8 mouse cellular contexts compared by ENCODE assay signal in genomic region chr11:5255509-5256014, GRCm38 (mm10). TPM values are rescaled to one million over a fixed set of nuclear protein-coding genes. Genes with fewer than 3 reads are reported as not detected.
DNase-seq lines count a peak whose midpoint lies in the region; ATAC-seq lines count a peak whose summit lies in the region.
"Had no signal": no experiment of that assay in that cellular context is flagged by ENCODE, and none has a peak within 500 bp of the region (broad histone marks: within the 10 kb centered on the region; RNA-seq: fewer than 3 reads in every experiment).

No protein-coding gene starts in this region.

- no peak overlapping the region for H3K9ac ChIP-seq in embryonic facial prominence, embryonic 13.5 days
- no peak overlapping the region for H3K9ac ChIP-seq in hindbrain, embryonic 12.5 days

- H3K27me3 ChIP-seq in embryonic facial prominence, embryonic 13.5 days: no peaks in the 10 kb centered on the region
- no peaks in the 10 kb centered on the region for H3K27me3 ChIP-seq in hindbrain, embryonic 12.5 days

- peaks cover 71% of the 10 kb centered on the region for H3K4me1 ChIP-seq in embryonic facial prominence, embryonic 13.5 days
- peaks cover 15% of the 10 kb centered on the region for H3K4me1 ChIP-seq in hindbrain, embryonic 12.5 days

- H3K36me3 ChIP-seq in embryonic facial prominence, embryonic 13.5 days: no peaks in the 10 kb centered on the region
- no peaks in the 10 kb centered on the region for H3K36me3 ChIP-seq in hindbrain, embryonic 12.5 days

- ATAC-seq in embryonic facial prominence, embryonic 13.5 days (ENCODE audit: insufficient number of reproducible peaks, insufficient read depth, low FRiP score, low TSS enrichment, low read depth): no peak
- no peak for ATAC-seq in hindbrain, embryonic 12.5 days (ENCODE audit: low FRiP score)

- H3K4me3 ChIP-seq in embryonic facial prominence, embryonic 13.5 days: no peak overlapping the region
- no peak overlapping the region for H3K4me3 ChIP-seq in hindbrain, embryonic 12.5 days

- H3K27ac ChIP-seq in embryonic facial prominence, embryonic 13.5 days: peak overlapping the region; percentile 86
- H3K27ac ChIP-seq in hindbrain, embryonic 12.5 days: peak overlapping the region; percentile 49; the same call in 1 of the 2 replicates

- 16% methylated on average over 9 of the region's 9 CpGs for WGBS in embryonic facial prominence, embryonic 13.5 days
- 37% methylated on average over 9 of the region's 9 CpGs for WGBS in hindbrain, embryonic 12.5 days

- peak; percentile 36 for DNase-seq in kidney, postnatal 10 days
- DNase-seq in kidney, adult 18-20 months: no peak
- DNase-seq in retina, embryonic 14.5 days (ENCODE audit: low spot score): peak; percentile 80
- DNase-seq in thymus, postnatal 25 days: no peak
- DNase-seq in adrenal gland, postnatal 10 days: no peak
- DNase-seq: lung, postnatal 36 days had no signal

- H3K9me3 ChIP-seq in embryonic facial prominence, embryonic 13.5 days: no peaks in the 10 kb centered on the region
- no peaks in the 10 kb centered on the region for H3K9me3 ChIP-seq in hindbrain, embryonic 12.5 days (replicated peaks)

- peak overlapping the region; percentile 16; the same call in 1 of the 2 replicates for H3K4me2 ChIP-seq in embryonic facial prominence, embryonic 13.5 days
- H3K4me2 ChIP-seq in hindbrain, embryonic 12.5 days (replicated peaks): no peak overlapping the region

RNA-seq across cellular contexts. Expression of gene Kremen1, which starts 5.8 kb away (rescaled TPM):
- polyA plus RNA-seq in embryonic facial prominence, embryonic 13.5 days (2015; fragmentation: Nextera tagmentation; extraction: Ambion mirVana): 23.8 and 25.1 TPM in 2 replicates
- polyA plus RNA-seq in hindbrain, embryonic 12.5 days (2016; fragmentation: Nextera tagmentation; extraction: Ambion mirVana): 17.8 and 18.1 TPM in 2 replicates
- 10 to 100 TPM; 20.4 to 27.0 TPM for total RNA-seq in adrenal gland, postnatal 10 days (2021)

Comparison
In these comparisons a context has a peak if more than half of its experiments do, and no peak if none do; other contexts are left out.
1. DNase-seq: peak in kidney, postnatal 10 days (single experiment) and retina, embryonic 14.5 days (single experiment); none in kidney, adult 18-20 months (single experiment), thymus, postnatal 25 days (single experiment) and adrenal gland, postnatal 10 days (single experiment).